Mouse (Mus musculus) forebrain, embryonic 12.5 days (tissue): ENCODE results near the gene Mfap1b. TPM values are rescaled to one million over a fixed set of nuclear protein-coding genes. Genes with fewer than 3 reads are reported as not detected.

Experiments
- ATAC-seq: fragments of 200-750 bp; cut with Nextera tagmentation; 2 replicates; pipeline ENCODE4 v1.8.0; 2017; ENCODE audit warnings: moderate TSS enrichment; ENCODE audit not compliant: low FRiP score
- H3K27ac ChIP-seq: fragments of 300-500 bp; sonication (generic); 2 replicates; pipeline ENCODE4 v1.5.1; 2016; ENCODE audit warnings: mild to moderate bottlenecking
- H3K27me3 ChIP-seq: fragments of 300-500 bp; sonication (generic); 2 replicates; pipeline ENCODE4 v1.6.1; 2016; ENCODE audit warnings: mild to moderate bottlenecking
- H3K36me3 ChIP-seq: fragments of 300-500 bp; sonication (generic); replicated peaks from 2 replicates; pipeline ENCODE4 v1.6.1; 2016; ENCODE audit warnings: mild to moderate bottlenecking
- H3K4me1 ChIP-seq: fragments of 300-500 bp; sonication (generic); 2 replicates; pipeline ENCODE4 v1.6.1; 2016
- H3K4me2 ChIP-seq: fragments of 300-500 bp; sonication (generic); 2 replicates; pipeline ENCODE4 v1.6.1; 2016; ENCODE audit warnings: mild to moderate bottlenecking, moderate library complexity
- H3K4me3 ChIP-seq: fragments of 300-500 bp; sonication (generic); replicated peaks from 2 replicates; pipeline ENCODE4 v1.5.1; 2016; ENCODE audit warnings: mild to moderate bottlenecking
- H3K9ac ChIP-seq: fragments of 300-500 bp; sonication (generic); 2 replicates; pipeline ENCODE4 v1.6.1; 2016; ENCODE audit warnings: mild to moderate bottlenecking
- H3K9me3 ChIP-seq: fragments of 300-500 bp; sonication (generic); 2 replicates; pipeline ENCODE4 v1.6.1; 2016
- WGBS: fragments of 180-500 bp; shearing (Covaris S2); methylation state at CpG from one replicate; pipeline ENCODE4 v1.1.7; 2016; 5-methylcytosine and 5-hydroxymethylcytosine counted together
- polyA plus RNA-seq: library from polyadenylated mRNA; unstranded; fragments of >200 nt; fragmentation: Nextera tagmentation; extraction: Ambion mirVana; gene quantifications from 2 replicates; pipeline ENCODE4 v1.2.1, GENCODE M21; 2016

Gene Mfap1b
- polyA plus RNA-seq, 1 experiment from 2014 or later: 67.6 TPM

- no peaks in the 10 kb centered on the region for H3K9me3 ChIP-seq
- H3K27me3 ChIP-seq: no peaks in the 10 kb centered on the region
- H3K4me2 ChIP-seq: peak within 1 kb of the TSS; percentile 74
- peak within 1 kb of the TSS; percentile 59 for H3K4me3 ChIP-seq
- ATAC-seq: peak; percentile 92
- peaks cover 14% of the 10 kb centered on the region for H3K4me1 ChIP-seq
- H3K27ac ChIP-seq: peak within 1 kb of the TSS; percentile 72
- peaks cover 44% of the 10 kb centered on the region for H3K36me3 ChIP-seq
- peak within 1 kb of the TSS; percentile 74 for H3K9ac ChIP-seq
- 4% methylated on average over 41 of the region's 41 CpGs for WGBS
Observed at GRCm38 (mm10) chr2:121456692-121457642, 16.9 kb downstream of the Mfap1b start, which contains the start of gene Serinc4. TSS of gene Serinc4 (minus strand) at chr2:121456781.

- no peak overlapping the region for H3K4me2 ChIP-seq
- ATAC-seq: no peak
- WGBS: 86% methylated on average over 5 of the region's 5 CpGs
- no peak overlapping the region for H3K4me3 ChIP-seq
- no peaks in the 10 kb centered on the region for H3K9me3 ChIP-seq
- H3K27ac ChIP-seq: no peak overlapping the region
- H3K4me1 ChIP-seq: peaks cover 23% of the 10 kb centered on the region
- peaks cover 45% of the 10 kb centered on the region for H3K36me3 ChIP-seq
- no peak overlapping the region for H3K9ac ChIP-seq
- no peaks in the 10 kb centered on the region for H3K27me3 ChIP-seq
Observed at GRCm38 (mm10) chr2:121455534-121455933, 18.3 kb downstream of the Mfap1b start.

DNA sequence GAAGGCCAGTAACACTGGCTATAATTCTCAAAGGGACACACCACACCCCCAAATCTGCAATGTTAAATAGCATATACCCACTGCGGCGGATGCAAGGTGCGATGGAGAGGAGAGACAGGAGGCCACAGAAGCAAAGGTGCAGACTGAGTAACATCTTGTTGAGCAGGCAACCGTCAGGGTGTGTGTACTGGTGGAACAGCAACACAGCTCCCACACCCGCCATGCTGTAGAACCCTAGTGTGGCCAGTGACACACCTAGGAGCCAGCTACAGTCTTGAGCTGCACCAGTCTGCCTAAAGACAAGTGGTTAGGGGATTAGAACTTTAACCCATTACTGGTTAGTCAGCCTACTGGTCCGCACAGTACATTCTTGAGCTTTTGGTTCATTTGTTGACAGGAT is 19.9 kb downstream of the Mfap1b start:
- H3K9me3 ChIP-seq: no peaks in the 10 kb centered on the region
- WGBS: 87% methylated on average over 6 of the region's 6 CpGs
- no peak overlapping the region for H3K4me3 ChIP-seq
- ATAC-seq: no peak
- no peak overlapping the region for H3K9ac ChIP-seq
- H3K27ac ChIP-seq: no peak overlapping the region
- peaks cover 29% of the 10 kb centered on the region for H3K4me1 ChIP-seq
- no peaks in the 10 kb centered on the region for H3K27me3 ChIP-seq
- peaks cover 32% of the 10 kb centered on the region for H3K36me3 ChIP-seq
- H3K4me2 ChIP-seq: no peak overlapping the region

DNA sequence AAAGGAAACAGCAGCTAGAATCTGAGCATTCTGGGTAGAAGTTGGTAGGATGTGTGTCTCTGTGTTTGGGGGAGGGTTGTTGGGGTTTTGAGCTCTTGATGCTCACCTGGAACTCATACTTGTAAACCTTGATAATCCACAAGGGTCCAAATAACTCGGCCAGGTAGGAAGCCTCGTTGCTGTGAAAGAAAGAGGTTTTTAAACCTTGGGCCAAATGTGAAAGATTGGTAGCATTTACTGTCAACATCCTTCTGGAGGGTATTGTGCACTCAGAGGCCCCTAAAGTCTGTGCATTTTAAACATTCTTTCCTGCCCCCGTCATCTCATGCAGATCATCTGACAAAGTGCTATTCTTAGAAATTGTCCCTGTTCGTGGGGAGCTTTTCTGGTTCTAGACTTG is 20.9 kb downstream of the Mfap1b start, which contains the start of gene Hypk:
TSS of gene Hypk (plus strand) at position 301 of the 400 bp plus-strand sequence.
- no peak within 1 kb of the TSS for H3K27ac ChIP-seq
- peaks cover 34% of the 10 kb centered on the region for H3K4me1 ChIP-seq
- no peaks in the 10 kb centered on the region for H3K27me3 ChIP-seq
- no peak within 1 kb of the TSS for H3K4me2 ChIP-seq
- H3K4me3 ChIP-seq: no peak within 1 kb of the TSS; the same call in 1 of the 2 replicates
- WGBS: 80% methylated on average over 4 of the region's 4 CpGs
- peaks cover 25% of the 10 kb centered on the region for H3K36me3 ChIP-seq
- ATAC-seq: no peak
- H3K9ac ChIP-seq: no peak within 1 kb of the TSS
- H3K9me3 ChIP-seq: no peaks in the 10 kb centered on the region

DNA sequence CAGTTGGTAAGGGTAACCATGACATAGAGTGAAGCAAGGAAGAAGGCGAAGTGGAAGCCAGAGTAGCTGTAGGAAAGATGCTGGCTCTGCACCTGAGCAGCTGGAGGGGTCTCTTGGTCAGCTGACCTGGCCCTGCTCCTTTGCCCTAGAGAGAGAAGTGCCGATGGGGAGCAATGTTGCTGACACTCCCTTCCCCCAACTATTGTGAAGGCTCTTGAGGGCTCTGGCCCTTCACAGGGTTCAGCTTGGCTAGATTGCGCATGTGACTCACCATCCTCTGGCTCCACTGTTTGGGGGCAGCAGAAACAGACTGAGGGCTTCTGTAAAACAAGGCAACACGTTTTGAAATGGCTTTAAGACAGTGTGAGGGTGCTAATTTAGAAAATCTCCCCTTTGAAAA is 21.5 kb downstream of the Mfap1b start:
- H3K4me2 ChIP-seq: no peak overlapping the region
- peaks cover 31% of the 10 kb centered on the region for H3K4me1 ChIP-seq
- H3K27me3 ChIP-seq: no peaks in the 10 kb centered on the region
- H3K27ac ChIP-seq: no peak overlapping the region
- 88% methylated on average over 4 of the region's 4 CpGs for WGBS
- no peak overlapping the region for H3K4me3 ChIP-seq
- H3K9me3 ChIP-seq: no peaks in the 10 kb centered on the region
- no peak for ATAC-seq
- no peak overlapping the region for H3K9ac ChIP-seq
- H3K36me3 ChIP-seq: peaks cover 25% of the 10 kb centered on the region

DNA sequence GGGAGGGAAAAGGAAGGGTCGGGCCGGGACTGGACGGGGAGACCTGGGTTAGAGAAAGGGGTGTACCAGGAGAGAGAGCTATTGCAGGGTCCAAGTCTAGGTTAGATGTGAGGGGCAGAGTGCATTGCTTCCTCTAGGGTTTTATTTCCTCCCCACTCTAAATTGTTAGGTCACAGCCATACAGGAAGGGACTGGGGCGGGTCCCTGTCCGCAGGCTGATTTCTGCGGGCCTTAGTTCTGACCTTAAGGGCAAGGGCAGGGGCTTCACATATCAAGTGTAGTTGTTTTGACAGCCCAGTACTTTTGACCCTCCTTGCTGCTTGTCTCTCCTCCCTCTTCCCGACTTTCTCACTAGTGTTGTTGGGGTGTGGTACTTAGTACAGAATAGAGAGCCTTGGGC is 23.8 kb downstream of the Mfap1b start:
- H3K4me3 ChIP-seq: peak overlapping the region; percentile 98
- H3K36me3 ChIP-seq: peaks cover 25% of the 10 kb centered on the region
- peak overlapping the region; percentile 93 for H3K4me2 ChIP-seq
- no peaks in the 10 kb centered on the region for H3K27me3 ChIP-seq
- no peaks in the 10 kb centered on the region for H3K9me3 ChIP-seq
- peak overlapping the region; percentile 96 for H3K9ac ChIP-seq
- H3K27ac ChIP-seq: peak overlapping the region; percentile 93
- 4% methylated on average over 7 of the region's 7 CpGs for WGBS
- peaks cover 27% of the 10 kb centered on the region for H3K4me1 ChIP-seq
- ATAC-seq: no peak; the same call in 1 of the 2 replicates

DNA sequence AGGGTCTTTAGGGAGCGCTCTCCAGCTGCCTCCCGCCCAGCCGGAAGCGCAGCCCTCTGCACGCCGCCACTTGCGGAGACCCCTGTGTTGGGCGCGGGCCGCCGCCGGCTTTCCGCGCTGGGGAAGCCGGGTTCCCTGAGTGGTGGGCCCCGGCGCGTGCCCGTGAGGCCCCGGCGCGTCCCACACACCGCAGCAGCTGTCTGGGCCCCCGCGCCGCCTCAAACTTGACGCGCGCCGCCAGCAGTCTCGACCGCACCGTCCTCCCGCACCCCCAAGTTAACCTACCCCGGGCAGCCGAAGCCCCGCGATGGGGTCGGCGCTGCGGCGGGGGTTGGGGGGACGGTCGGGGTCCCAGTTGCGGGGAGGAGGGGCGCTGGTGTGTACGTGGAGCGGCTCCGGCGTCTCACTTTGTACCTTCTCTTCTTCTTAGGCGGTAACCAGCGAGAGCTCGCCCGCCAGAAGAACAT is 24.3 kb downstream of the Mfap1b start:
- Histone ChIP-seq H3K4me1 (peaks cover 27% of the 10 kb centered on the region), H3K36me3 (peaks cover 25% of the 10 kb centered on the region), H3K9ac (peak overlapping the region; percentile 96), H3K4me3 (peak overlapping the region; percentile 98), H3K27ac (peak overlapping the region; percentile 93), H3K27me3 (no peaks in the 10 kb centered on the region), H3K9me3 (no peaks in the 10 kb centered on the region), H3K4me2 (peak overlapping the region; percentile 93)
- WGBS: 1% methylated on average over 54 of the region's 54 CpGs
- peak; percentile 74 for ATAC-seq

GRCm38 (mm10) chr2:121448739-121449535 is 24.9 kb downstream of the Mfap1b start, which contains the start of gene Serf2:
TSS of gene Serf2 (plus strand) at chr2:121449195.
- Histone ChIP-seq H3K4me2 (peak within 1 kb of the TSS; percentile 93), H3K4me1 (peaks cover 27% of the 10 kb centered on the region), H3K9ac (peak within 1 kb of the TSS; percentile 96), H3K27me3 (no peaks in the 10 kb centered on the region), H3K4me3 (peak within 1 kb of the TSS; percentile 98), H3K27ac (peak within 1 kb of the TSS; percentile 93), H3K36me3 (peaks cover 25% of the 10 kb centered on the region), H3K9me3 (no peaks in the 10 kb centered on the region)
- peak; percentile 99 for ATAC-seq
- under 1% methylated on average over 62 of the region's 74 CpGs for WGBS

DNA sequence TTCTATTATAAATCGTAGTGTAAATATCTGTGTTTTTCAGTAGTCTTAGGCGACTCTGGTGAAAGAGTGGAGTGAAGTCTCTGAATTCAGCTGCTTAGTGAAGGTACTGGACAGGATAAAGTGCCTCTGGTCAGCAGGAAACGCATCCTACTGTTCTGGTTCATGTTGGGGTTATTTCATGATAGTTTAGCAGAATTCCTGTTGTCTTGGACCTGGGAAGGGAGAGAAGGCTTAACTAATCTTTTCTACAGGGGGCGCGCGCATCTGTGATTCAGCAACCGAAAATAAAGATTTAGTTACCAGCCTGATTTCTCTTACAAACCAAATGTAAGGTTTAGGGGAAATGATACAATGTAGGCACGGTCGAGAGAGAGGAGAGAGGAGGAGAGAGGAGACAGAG is 25.7 kb downstream of the Mfap1b start:
- 17% methylated on average over 9 of the region's 9 CpGs for WGBS

DNA sequence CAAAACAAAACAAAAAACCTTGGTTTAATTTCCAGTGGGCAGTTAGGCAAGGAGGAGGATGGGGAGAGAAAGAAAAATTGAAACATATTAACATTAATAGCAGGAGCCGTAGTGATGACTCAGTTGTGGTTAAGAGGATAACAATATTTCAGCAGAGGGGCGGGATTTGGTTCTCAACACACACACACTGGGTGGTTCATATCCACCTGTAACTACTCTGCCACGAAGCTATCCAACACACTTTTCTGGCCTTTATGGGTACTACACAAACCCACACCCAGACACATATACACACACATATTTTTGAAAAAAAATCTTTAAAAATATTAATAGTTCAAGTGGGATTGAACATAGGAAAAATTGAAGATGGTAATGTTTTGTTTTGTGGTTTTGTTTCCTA is 26.9 kb downstream of the Mfap1b start:
- peaks cover 14% of the 10 kb centered on the region for H3K27me3 ChIP-seq
- WGBS: 95% methylated on average over 3 of the region's 3 CpGs
- H3K9ac ChIP-seq: no peak overlapping the region

More for the DNA sequence above, 25.7 kb downstream of the Mfap1b start:
- Histone ChIP-seq H3K36me3 (peaks cover 18% of the 10 kb centered on the region), H3K27ac (peak overlapping the region; percentile 81; the same call in 1 of the 2 replicates), H3K4me3 (peak overlapping the region; percentile 98), H3K4me2 (peak overlapping the region; percentile 62), H3K9ac (peak overlapping the region; percentile 53), H3K9me3 (no peaks in the 10 kb centered on the region), H3K4me1 (peaks cover 30% of the 10 kb centered on the region), H3K27me3 (peaks cover 2% of the 10 kb centered on the region; the same call in 1 of the 2 replicates)
- no peak for ATAC-seq

DNA sequence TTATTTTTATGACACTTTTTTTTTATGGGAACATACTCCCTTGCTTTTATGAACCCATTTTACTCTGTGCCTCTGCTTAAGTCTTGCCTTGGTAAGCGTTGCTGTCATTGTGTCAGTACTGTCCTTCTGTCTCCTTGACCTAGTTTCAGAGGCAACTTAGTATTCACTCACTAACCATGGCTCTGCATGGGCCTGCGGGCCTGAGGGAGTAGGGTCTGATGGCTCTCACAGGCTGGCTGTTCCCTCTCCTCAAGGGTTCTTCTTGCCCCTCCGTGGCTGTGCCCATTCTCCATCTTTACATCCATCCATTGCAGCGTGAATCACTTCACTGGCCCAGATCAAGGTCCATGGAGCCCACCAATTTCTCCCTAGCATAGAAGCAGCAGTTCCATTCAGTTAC is 27.4 kb downstream of the Mfap1b start:
- H3K27ac ChIP-seq: no peak overlapping the region
- no peak for ATAC-seq
- WGBS: 81% methylated on average over 4 of the region's 4 CpGs

More for the DNA sequence above, 26.9 kb downstream of the Mfap1b start:
- no peak overlapping the region for H3K4me3 ChIP-seq
- H3K4me1 ChIP-seq: peaks cover 38% of the 10 kb centered on the region
- no peak overlapping the region for H3K4me2 ChIP-seq
- H3K36me3 ChIP-seq: peaks cover 7% of the 10 kb centered on the region
- ATAC-seq: no peak
- no peaks in the 10 kb centered on the region for H3K9me3 ChIP-seq
- no peak overlapping the region for H3K27ac ChIP-seq

GRCm38 (mm10) chr2:121445117-121445516 is 28.8 kb downstream of the Mfap1b start:
- Histone ChIP-seq H3K9me3 (no peaks in the 10 kb centered on the region), H3K4me3 (no peak overlapping the region), H3K4me1 (peaks cover 30% of the 10 kb centered on the region), H3K27me3 (peaks cover 30% of the 10 kb centered on the region), H3K27ac (no peak overlapping the region), H3K36me3 (peaks cover under 1% of the 10 kb centered on the region; the same call in 1 of the 2 replicates), H3K9ac (no peak overlapping the region), H3K4me2 (no peak overlapping the region)
- no peak for ATAC-seq
- 86% methylated on average over 3 of the region's 3 CpGs for WGBS

More for the DNA sequence above, 27.4 kb downstream of the Mfap1b start:
- Histone ChIP-seq H3K27me3 (peaks cover 18% of the 10 kb centered on the region), H3K9ac (no peak overlapping the region), H3K4me2 (no peak overlapping the region), H3K4me1 (peaks cover 42% of the 10 kb centered on the region), H3K9me3 (no peaks in the 10 kb centered on the region), H3K36me3 (peaks cover 5% of the 10 kb centered on the region), H3K4me3 (no peak overlapping the region)
